Mouse (Mus musculus): ENCODE results near the gene 4930455H04Rik.

Gene 4930455H04Rik

DNA sequence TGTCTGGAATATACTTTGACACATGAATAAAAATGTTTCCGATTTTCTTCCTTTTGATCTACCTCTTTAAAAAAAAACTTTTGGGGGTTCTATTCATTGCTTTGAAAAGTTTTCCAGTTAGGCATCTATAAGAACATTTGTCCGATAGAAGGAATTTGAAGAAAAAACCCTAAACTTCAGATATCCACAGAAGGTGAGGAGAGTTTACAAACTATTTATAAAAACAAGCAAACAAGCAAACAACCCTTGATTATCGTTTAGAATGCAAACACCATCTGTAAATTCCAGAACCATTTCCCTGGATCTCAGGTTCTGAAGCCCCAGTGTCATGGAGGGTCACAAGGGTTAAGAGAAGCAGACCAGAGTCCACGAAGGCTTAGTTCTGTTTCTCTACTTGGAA is at the start of gene 4930455H04Rik:
4930455H04Rik (plus strand) TSS at position 301 of the 400 bp plus-strand sequence.
- DNase-seq (ENCODE audit: low read depth, low spot score), result no peak

DNA sequence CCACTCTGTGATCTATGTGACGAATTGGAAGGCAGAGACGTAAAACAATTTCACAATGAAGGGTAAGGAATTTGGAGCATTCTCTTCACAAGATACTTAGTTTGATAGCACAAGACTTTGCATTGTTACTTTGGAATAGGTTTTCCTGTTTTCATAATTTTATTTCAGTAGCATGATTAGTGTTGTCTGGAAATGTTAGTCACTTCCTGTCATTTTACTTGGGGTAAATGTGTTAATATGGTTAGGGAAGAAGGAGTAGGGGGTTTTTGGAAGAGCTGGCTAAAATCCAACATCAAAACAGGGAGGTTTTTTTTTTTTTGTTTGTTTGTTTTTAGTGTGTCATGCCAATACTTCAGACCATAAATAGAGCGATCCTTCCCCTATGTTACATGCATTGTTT is 46.5 kb upstream of the 4930455H04Rik start:
- DNase-seq (ENCODE audit: low read depth, low spot score), result no peak

DNA sequence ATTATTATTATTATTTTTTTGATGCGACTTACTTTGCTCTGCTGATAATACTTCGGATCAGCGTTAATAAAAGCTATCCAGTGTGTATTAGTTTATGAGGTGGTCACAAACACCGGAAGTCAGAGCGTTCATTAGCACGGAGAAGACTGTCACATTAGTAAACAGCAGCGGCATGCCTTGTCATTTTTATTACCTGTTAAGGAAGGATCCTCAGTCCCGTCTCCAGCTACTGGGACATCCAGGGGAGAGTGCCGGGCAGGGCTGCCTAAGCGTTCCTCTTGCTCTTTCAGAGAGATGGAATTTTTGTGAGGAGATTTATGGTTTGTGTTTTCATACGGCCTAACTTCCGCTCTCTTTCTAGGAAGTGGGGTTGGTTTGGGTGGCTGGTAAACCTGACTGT is 45.0 kb upstream of the 4930455H04Rik start:
- no peak for DNase-seq (ENCODE audit: low read depth, low spot score)

DNA sequence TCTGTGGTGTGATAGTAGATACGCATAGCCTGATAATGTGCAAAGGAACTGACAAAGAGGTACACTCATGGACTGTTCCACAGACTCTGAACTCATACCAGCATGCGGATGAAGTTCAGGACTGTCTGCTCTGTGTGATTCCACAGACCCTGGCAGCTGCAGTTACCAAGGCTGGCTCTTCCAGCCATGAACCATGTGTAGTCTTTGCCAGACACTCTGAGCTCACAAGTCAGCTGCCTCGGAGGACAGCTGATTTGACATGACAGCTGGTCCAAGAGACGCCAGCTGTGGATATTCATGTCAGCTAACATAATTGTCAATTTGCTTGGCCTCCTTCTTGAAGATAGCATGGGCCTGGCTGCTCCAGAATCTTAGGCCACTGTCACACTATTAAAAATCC is 39.1 kb upstream of the 4930455H04Rik start:
- DNase-seq (ENCODE audit: low read depth, low spot score), result no peak

DNA sequence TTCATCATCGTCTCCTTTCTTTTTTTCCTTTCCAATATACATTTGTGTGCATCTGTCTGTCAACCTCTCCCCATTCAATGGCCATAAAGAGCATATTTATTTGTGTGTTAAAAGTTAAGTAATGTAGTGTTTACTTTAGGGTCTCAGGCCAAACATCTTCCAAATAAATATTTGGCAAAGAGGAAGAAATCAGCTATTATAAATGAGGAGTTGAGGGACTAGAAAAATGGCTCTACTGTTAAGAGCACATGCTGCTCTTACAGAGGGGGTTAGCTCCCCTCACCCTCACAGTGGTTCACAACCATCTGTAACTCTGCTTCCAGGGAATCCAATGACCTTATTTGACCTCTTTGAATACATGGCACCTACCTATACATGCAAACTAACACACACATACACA is 34.9 kb upstream of the 4930455H04Rik start:
- no peak for DNase-seq (ENCODE audit: low read depth, low spot score)

DNA sequence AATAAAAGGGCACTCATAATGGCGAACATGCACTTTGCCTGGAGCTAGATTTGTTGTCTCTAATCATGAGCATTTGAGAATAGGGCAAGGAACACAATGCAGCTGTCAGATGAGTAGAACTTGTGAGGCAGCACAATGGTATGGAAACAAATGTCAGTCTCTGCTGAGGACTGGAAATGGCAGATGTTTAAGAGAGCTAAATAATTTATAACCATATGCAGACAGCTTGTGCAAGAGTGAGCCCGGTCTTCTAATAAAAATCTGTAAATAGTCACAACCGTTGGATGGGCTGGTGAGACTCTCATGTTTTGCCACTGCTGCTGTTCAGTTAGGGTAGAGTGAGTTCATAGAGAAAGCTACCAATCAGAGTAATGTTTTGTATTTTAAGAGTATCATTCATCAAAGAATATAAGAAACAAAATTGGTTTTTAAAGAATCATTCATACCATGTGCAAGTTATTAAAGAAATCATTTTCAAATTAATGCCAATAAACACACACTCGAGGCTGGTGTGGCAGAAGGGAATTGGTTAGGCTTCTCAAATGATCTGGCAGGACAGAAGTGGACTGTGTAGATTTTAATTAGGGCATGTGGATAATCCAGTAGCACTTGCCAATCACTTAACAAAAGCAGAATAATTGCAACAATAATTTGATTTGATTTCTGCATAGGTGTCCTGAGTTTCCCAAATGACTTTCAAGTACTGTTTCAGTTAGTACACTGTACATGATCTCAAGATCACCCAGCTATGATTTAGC is 31.0 kb upstream of the 4930455H04Rik start:
- DNase-seq (ENCODE audit: low read depth, low spot score), result no peak

DNA sequence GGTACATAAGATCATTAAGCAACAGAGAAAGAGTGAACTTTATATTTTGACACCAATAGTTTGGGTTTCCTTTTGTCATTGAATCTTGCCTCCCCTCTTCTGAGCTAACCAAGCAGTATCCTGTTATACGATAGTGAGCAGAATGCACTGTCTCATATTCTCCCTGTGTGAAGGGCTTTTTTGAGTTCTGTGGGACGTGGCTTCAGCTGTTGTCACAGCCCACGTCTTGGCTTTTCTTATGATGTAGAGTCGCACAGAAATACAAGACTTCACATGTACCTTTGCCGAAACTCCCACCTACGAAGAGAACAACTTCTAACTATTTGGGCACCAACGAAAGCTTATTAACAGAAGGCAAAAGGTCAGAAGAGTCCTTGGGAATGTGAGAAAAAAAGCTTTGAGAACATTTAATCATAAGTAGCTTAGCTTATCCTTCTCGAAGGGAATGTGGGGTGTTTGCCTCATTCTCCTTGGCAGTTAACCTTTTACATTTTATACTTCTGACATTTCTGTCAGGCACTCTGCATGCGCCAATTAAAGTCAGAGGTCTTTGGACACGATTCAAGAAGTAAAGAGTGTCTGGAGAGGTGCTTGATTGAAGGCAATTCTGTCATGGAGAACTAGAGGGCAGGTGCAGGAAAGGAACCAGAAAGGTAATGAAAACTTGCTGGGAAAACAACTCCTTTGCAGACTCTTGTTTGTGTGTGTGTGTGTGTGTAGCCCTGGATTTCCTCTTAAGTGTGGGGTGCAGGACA is 27.1 kb upstream of the 4930455H04Rik start:
- DNase-seq (ENCODE audit: low read depth, low spot score), result no peak

DNA sequence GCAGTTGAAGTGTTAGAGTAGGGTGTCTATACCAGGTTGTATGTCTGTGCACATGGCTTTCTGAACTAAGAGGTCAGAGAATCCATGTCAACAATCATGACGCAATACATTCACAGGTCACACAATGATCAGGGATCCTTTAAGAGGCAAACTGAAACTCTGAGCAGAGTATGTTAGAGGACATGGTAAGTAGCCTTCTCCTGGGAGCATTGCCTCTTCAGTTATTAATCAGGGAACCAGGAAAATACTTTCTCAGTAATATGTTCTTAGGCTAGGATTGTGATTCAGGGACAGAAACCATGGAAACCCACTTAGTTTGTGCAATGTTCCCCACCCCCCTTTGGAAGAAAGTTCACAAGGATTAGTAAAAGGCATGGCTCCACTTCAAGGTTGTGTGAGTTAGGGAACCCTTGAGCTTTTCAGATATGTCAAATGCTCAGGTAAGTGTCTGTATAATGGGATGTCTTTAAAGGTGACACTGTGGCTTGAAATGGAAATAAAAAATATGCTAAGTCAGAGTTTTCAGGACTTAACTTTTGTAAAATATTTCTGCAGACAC is 26.4 kb upstream of the 4930455H04Rik start:
- no peak for DNase-seq (ENCODE audit: low read depth, low spot score)

DNA sequence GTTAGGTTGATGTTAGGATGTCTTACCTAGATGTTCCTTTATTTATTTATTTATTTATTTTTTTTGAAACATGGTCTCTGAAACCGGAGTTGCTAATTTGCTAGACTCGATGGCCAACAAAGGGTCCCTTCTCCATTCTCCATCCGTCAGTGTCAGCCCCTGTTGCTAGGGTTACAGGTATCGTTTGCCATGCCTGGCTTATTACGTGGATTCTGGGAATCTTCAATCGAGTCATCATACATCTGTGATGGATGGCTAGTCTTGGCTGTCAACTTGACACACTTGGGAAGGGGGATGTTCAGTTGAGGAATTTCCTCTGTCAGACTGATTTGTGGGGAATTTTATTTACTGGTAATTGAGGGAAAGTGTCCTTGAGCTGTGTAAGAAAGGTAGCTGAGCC is 25.3 kb upstream of the 4930455H04Rik start:
- no peak for DNase-seq (ENCODE audit: low read depth, low spot score)

DNA sequence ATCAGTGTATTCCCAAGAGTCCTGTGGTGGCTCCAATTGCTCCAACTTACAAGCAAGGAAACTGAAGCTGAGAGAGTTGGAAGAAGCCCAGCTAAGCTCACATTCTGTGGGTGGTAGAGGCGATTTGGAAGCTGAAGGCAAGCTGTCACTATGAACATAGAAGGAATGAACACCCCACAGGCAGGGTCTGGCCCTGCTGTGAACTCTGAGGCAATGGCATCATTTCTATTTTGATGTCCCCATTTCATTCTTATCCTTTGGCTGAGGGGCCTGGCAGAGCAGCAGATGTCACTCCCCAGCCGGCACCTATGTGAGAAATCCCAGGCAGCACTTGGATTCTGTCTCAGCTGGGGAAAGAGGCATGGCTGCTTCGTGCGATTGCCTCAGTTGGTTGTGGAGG is 24.6 kb upstream of the 4930455H04Rik start:
- no peak for DNase-seq (ENCODE audit: low read depth, low spot score)

DNA sequence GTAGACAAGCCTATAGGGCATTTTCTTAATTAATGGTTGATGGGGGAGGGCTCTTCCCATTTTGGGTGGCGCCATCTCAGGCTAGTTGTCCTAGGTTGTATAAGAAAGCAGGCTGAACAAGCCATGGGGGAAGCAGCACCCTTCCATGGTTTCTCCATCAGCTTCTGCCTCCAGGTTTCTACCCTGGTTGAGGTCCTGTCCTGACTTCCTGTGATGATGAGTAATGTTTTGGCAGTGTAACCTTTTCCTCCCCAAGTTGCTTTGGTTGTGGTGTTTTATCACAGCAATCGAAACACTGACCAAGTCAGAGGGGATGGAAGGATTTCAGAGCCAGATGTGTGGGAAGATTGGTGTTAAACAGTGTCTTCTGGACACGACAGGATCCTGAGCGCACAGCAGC is 21.6 kb upstream of the 4930455H04Rik start:
- DNase-seq (ENCODE audit: low read depth, low spot score), result no peak

DNA sequence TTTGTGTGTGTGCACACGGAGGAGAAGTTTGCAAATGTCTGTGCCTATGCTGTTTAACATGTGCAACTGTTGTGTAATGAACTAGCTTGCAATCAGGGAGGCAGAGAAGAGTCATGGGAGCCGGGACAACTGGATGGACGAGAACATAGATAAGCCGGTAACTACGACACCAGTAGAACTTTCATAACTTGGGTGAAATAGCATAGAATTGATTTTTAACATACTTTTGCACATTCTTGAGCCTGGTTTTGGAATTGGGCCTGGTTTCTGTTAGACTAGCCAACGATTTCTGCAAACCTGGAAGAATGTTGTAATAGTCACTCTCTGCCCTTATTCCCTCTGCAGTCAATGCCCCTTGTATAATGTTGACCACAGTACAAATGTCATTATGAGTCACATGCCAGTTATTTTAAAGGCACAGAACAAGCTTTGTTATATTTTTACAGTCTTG is 17.4 kb upstream of the 4930455H04Rik start:
- DNase-seq (ENCODE audit: low read depth, low spot score), result no peak

DNA sequence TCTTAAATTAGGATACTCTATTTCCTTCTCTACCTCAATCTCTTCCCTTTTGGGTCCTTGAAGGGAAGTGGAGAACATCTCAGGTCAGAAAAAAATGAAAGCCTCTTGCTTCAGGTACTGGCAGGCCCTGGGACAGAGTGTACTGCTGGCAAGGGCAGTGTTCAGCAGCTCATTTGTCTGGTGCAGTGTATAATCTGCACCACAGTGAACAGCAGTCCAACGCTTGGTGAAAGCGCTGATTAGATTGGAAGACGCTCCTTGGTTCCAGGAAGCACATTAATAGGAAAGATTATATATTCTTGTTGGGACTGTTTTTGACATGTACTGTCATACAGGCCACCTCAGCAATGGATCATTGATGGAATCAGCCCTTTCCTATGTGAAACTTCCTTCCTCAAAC is 16.6 kb upstream of the 4930455H04Rik start:
- DNase-seq (ENCODE audit: low read depth, low spot score), result no peak

DNA sequence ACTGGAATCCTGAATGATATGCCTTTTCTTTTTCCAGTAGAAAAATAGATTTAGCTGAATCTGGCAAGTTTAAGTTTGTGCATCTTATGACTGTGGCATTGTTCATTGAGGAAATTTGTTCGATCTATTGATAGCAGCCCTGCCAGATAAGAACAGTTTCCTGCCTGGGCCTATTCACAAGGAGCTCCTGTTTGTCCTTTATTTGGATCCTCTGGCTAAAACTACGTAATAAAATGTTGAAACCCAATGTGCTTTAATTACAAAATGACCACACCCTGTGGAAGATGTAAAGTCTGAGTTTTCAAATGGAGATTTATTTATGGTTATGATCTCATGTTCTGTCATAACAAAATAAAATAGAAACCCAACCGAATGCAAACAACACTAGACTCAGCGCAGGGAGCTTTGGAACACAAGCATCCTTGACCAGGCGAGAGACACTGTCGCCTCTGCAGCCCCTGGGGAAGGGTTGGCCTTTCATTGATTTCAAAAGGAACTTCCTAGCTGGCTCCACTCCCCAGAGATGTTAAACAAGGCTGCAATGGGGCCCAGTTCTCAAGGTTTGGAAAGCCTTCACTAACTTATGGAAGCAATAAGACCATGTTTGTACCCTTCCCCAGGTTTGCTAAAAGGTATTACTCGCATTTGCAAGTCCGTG is 15.7 kb upstream of the 4930455H04Rik start:
- no peak for DNase-seq (ENCODE audit: low read depth, low spot score)

DNA sequence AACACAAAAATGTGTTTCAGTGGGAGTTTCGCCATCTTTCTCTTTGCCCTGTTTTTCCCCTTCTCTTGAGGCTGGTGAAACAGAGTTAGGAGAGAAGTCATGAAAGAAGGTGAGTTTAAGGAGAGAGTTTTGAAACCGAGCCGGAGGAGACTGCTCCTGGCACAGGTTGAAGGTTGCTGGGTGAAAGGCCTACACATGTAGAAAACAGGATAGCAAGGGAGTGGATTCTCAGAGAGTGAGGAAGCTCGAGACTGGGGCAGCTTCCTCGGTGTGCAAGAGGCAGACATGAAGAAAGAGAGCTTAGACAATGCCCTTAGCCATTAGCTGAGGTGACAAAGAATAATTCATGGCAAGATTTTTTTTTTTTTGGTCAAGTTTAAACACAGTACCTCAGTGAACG is 14.7 kb upstream of the 4930455H04Rik start:
- DNase-seq (ENCODE audit: low read depth, low spot score), result no peak

DNA sequence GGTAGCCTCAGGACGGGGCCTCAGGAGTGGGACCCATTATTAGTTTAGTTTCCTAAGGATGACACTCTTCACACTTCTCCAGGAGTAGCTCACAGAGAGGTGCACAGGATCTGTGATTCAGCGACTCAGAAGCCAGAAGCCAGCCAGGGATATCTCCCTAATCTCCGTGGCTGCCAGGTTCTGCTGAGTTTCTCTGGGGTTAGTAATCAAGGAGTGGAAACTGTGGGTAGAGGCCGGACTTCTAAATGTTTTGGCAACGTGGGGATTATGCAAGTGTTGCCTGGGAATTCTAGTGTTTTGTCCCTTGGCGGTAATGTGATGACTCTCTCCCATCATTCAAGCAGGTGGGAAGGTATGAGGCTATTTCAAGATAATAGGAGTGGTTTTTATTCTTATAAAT is 13.0 kb upstream of the 4930455H04Rik start:
- no peak for DNase-seq (ENCODE audit: low read depth, low spot score)

DNA sequence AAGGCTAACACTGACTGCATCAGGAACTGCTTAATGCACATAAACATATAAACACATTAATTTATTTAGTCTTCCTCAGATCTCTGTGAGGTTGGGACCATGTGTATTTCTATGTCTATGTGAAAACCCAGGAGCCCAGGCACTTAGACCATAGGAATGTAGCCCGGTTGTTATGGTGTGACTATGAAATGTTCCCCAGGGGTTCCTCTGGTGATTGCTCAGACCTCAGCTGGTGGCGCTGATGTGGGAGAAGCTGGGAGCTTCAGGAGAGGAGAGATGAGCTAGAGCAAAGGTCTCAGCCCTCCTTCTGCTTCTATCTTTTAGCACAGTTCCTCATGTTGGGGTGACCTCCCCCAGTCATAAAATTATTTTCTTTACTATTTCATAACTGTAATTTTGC is 7.7 kb upstream of the 4930455H04Rik start:
- DNase-seq (ENCODE audit: low read depth, low spot score), result no peak

DNA sequence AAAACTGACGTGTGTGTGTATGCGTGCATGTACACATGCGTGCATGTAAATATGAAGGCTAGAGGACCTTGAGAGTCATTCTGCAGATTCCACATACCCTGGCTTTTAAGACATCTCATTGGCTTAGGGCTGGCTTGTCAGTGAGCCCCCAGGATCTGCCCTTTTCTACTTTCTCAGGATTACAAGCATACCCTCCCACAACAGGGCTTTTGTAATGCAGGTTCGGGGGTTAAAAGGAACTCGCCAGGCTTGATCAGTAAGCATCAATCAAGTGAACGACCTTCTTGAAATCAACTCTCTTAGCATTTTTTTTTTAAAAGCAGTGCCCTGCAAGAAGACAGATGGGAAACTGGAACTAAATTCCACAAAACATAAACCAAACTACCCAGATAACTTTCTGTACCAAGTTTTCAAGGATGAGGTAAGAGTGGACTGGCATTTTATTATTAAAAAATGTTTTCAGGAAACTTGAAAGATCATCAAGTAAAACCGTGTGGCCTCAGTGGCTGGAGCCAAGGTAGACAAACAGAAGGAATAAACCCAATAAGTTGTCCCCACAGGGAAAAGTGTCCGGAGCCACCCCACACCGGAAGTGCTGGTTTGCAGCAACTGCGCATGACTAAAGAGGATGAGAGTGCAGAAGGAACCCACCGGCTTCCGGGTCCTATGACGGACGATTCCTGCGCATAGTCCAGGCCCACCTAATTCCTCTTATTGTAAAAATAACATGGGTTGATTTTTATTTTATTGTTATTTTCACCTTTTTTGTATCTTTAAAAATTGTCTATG is 6.5 kb upstream of the 4930455H04Rik start:
- DNase-seq (ENCODE audit: low read depth, low spot score), result no peak

DNA sequence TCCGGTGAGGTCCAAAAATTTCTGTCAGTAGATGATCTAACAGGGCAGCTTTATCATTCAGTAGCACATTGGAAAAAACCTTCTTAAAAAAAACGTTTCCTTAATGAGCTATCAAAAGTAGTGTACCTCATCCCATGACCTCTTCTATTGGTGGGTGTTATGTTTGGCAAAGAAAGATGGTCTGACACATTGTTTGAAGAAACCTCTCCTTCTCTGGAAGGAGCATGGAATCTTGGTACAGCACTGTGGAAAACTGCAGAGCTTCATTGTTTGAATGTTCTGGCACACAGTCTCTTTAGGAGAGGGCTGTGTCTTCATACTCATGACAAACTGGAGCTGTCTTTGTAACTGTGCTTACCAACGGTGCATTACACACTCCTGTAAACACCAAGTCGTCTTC is 4.9 kb upstream of the 4930455H04Rik start:
- DNase-seq (ENCODE audit: low read depth, low spot score), result no peak

DNA sequence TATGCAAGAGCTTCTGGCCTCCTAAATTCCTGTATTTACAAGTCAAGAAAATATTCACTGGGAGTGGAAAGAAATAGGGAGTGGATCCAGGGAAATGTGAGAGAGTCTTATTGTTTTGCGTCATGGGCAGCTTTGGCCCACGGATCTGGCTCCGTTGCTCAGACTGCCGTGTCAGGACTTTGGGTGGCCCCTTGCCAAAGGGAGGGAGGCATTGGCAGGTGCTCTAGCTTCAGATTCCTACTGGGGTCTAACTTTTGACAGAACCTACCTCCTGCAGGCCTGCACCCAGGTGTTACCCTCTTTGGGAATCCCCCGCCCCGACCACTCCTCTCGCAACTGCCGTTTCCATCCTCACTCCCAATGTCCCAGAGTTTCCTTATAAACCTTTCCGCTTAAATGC is 3.6 kb upstream of the 4930455H04Rik start:
- DNase-seq (ENCODE audit: low read depth, low spot score), result no peak

DNA sequence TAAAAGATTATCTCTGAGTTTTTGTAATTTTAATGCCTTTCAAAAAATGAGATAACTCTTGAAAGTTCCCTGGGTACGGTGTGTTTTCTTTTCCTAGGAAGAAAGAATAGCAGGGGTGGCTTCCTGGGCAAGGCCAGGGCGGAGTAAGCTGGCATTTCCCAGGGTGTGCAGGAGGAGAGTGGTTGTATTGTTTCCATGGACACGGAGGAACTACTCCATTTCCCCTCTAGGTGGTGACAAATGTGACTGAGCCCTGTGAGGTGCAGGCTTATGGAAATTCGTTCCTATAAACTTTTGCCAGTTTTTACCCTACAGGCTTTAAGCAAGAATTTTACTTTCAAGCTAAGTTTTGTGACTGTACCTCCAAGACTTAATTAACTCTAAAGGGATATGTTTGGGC is 1.8 kb upstream of the 4930455H04Rik start:
- DNase-seq (ENCODE audit: low read depth, low spot score), result peak; percentile 7

Data from A20 (cell line).